Mouse (Mus musculus) stomach, postnatal 0 days (tissue): ENCODE results near the gene Zfp653. TPM values are rescaled to one million over a fixed set of nuclear protein-coding genes. Genes with fewer than 3 reads are reported as not detected.

ENCODE experiments used
- ATAC-seq: fragments of 200-750 bp; cut with Nextera tagmentation; 2 replicates; pipeline ENCODE4 v1.8.0; 2017; ENCODE audit not compliant: low FRiP score, low TSS enrichment
- DNase-seq: peaks from one replicate; pipeline ENCODE4 v3.0.0-alpha.2; 2016; ENCODE audit warnings: low spot score
- H3K27ac ChIP-seq: fragments of 300-500 bp; sonication (generic); replicated peaks from 2 replicates; pipeline ENCODE4 v1.5.1; 2014; ENCODE audit warnings: mild to moderate bottlenecking, control low read depth
- H3K27me3 ChIP-seq: fragments of 300-500 bp; sonication (generic); 2 replicates; pipeline ENCODE4 v1.6.1; 2014; ENCODE audit warnings: low read length; ENCODE audit not compliant: control insufficient read depth, insufficient read depth
- H3K36me3 ChIP-seq: fragments of 300-500 bp; sonication (generic); 2 replicates; pipeline ENCODE4 v1.6.1; 2014; ENCODE audit warnings: low read length, mixed read lengths; ENCODE audit not compliant: control insufficient read depth, insufficient read depth
- H3K4me1 ChIP-seq: fragments of 300-500 bp; sonication (generic); replicated peaks from 2 replicates; pipeline ENCODE4 v1.6.1; 2014; ENCODE audit warnings: antibody characterized with exemption; ENCODE audit not compliant: control insufficient read depth, insufficient read depth
- H3K4me2 ChIP-seq: fragments of 300-500 bp; sonication (generic); replicated peaks from 2 replicates; pipeline ENCODE4 v1.6.1; 2014; ENCODE audit warnings: low read depth, mild to moderate bottlenecking, control low read depth, moderate library complexity
- H3K4me3 ChIP-seq: fragments of 300-500 bp; sonication (generic); 2 replicates; pipeline ENCODE4 v1.5.1; 2014; ENCODE audit warnings: low read depth, low read length, control low read depth
- H3K9ac ChIP-seq: fragments of 300-500 bp; sonication (generic); 2 replicates; pipeline ENCODE4 v1.6.1; 2014; ENCODE audit warnings: mild to moderate bottlenecking, low read length, control low read depth, mixed read lengths
- H3K9me3 ChIP-seq: fragments of 300-500 bp; sonication (generic); 2 replicates; pipeline ENCODE4 v1.6.1; 2016; ENCODE audit warnings: low read length; ENCODE audit not compliant: control insufficient read depth
- CTCF ChIP-seq: IDR thresholded peaks from 2 replicates; pipeline ENCODE4 v1.5.1; 2016; ENCODE audit warnings: antibody characterized with exemption, low read depth, mild to moderate bottlenecking, moderate library complexity
- EP300 ChIP-seq: optimal IDR thresholded peaks from 2 replicates; pipeline ENCODE3; 2016; ENCODE audit warnings: antibody characterized with exemption
- WGBS: fragments of 180-500 bp; shearing (Covaris S2); extraction: QIAGEN DNeasy Blood & Tissue Kit; methylation state at CpG from one replicate; pipeline ENCODE4 v1.1.7; 2014; 5-methylcytosine and 5-hydroxymethylcytosine counted together
- polyA plus RNA-seq: library from polyadenylated mRNA; unstranded; fragments of >200 nt; fragmentation: Nextera tagmentation; extraction: Ambion mirVana; gene quantifications from 2 replicates; pipeline ENCODE4 v1.2.1, GENCODE M21; 2015

Gene Zfp653
- polyA plus RNA-seq, 1 experiment from 2014 or later: 4.4 TPM

- H3K9ac ChIP-seq: no peak overlapping the region
- TF ChIP-seq EP300 (no peak), CTCF (no peak)
Observed at GRCm38 (mm10) chr9:22089986-22090385, 18.8 kb upstream of the Zfp653 start.

GRCm38 (mm10) chr9:22089281-22089680 lies 18.1 kb upstream of the Zfp653 start:
- Histone ChIP-seq H3K9me3 (no peaks in the 10 kb centered on the region), H3K36me3 (no peaks in the 10 kb centered on the region), H3K27me3 (no peaks in the 10 kb centered on the region), H3K4me1 (no peaks in the 10 kb centered on the region), H3K4me2 (no peak overlapping the region), H3K27ac (no peak overlapping the region), H3K9ac (no peak overlapping the region), H3K4me3 (no peak overlapping the region)
- DNase-seq (no peak), ATAC-seq (no peak)
- WGBS: 97% methylated on average over 7 of the region's 7 CpGs
- TF ChIP-seq CTCF: no peak
- no peak for TF ChIP-seq EP300

More at GRCm38 (mm10) chr9:22089986-22090385, 18.8 kb upstream of the Zfp653 start:
- Histone ChIP-seq H3K4me3 (no peak overlapping the region), H3K9me3 (no peaks in the 10 kb centered on the region), H3K4me2 (no peak overlapping the region), H3K4me1 (no peaks in the 10 kb centered on the region), H3K36me3 (no peaks in the 10 kb centered on the region), H3K27me3 (no peaks in the 10 kb centered on the region), H3K27ac (no peak overlapping the region)
- no peak for DNase-seq
- 70% methylated on average over 7 of the region's 7 CpGs for WGBS
- ATAC-seq: no peak

GRCm38 (mm10) chr9:22087034-22087618 lies 15.9 kb upstream of the Zfp653 start:
- Histone ChIP-seq H3K27ac (no peak overlapping the region), H3K27me3 (no peaks in the 10 kb centered on the region), H3K9ac (no peak overlapping the region), H3K4me1 (no peaks in the 10 kb centered on the region), H3K4me3 (no peak overlapping the region), H3K4me2 (no peak overlapping the region), H3K9me3 (no peaks in the 10 kb centered on the region), H3K36me3 (no peaks in the 10 kb centered on the region)
- no peak for TF ChIP-seq CTCF
- no peak for TF ChIP-seq EP300
- no peak for DNase-seq
- ATAC-seq: no peak
- WGBS: 88% methylated on average over 2 of the region's 2 CpGs

DNA sequence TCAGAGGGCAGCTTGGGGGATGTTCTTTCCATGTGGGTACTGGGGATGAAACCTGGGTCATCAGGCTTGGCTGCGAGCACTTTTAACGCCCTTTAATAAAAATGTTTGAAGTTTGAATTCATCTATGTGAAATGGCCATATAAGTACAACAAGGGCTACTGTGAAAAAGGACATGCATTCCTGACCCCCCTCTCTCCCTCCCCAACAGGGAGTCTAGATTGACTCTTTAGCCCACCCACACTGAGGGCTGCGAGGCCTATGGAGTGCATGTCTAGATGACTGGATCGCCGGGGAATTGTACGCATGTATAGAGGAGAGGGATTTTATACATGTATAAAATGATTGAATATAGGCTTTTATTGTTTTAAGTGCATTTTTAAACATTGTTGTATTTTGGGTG lies 14.8 kb upstream of the Zfp653 start:
- DNase-seq (no peak), ATAC-seq (peak; percentile 25; the same call in 1 of the 2 replicates)
- no peaks in the 10 kb centered on the region for H3K36me3 ChIP-seq
- H3K4me2 ChIP-seq: peak overlapping the region; percentile 74
- no peaks in the 10 kb centered on the region for H3K9me3 ChIP-seq
- peak overlapping the region; percentile 69 for H3K4me3 ChIP-seq
- TF ChIP-seq EP300: peak; percentile 35
- no peak for TF ChIP-seq CTCF
- H3K4me1 ChIP-seq: no peaks in the 10 kb centered on the region
- 43% methylated on average over 6 of the region's 6 CpGs for WGBS
- H3K27me3 ChIP-seq: no peaks in the 10 kb centered on the region
- peak overlapping the region; percentile 70 for H3K9ac ChIP-seq
- H3K27ac ChIP-seq: peak overlapping the region; percentile 93

GRCm38 (mm10) chr9:22085022-22085834 lies 14.1 kb upstream of the Zfp653 start, which contains the start of gene Ecsit:
Gene Ecsit, minus strand, starts transcription at chr9:22085438.
- H3K4me3 ChIP-seq: peak within 1 kb of the TSS; percentile 69
- peak within 1 kb of the TSS; percentile 74 for H3K4me2 ChIP-seq
- WGBS: under 1% methylated on average over 48 of the region's 48 CpGs
- peak within 1 kb of the TSS; percentile 93 for H3K27ac ChIP-seq
- DNase-seq (peak; percentile 93), ATAC-seq (peak; percentile 99)
- no peaks in the 10 kb centered on the region for H3K27me3 ChIP-seq
- TF ChIP-seq CTCF: 0 out of 2 replicates have a peak, but pooled peaks have one; percentile 1
- no peak for TF ChIP-seq EP300
- H3K4me1 ChIP-seq: no peaks in the 10 kb centered on the region
- no peaks in the 10 kb centered on the region for H3K36me3 ChIP-seq
- no peaks in the 10 kb centered on the region for H3K9me3 ChIP-seq
- H3K9ac ChIP-seq: peak within 1 kb of the TSS; percentile 77

- no peaks in the 10 kb centered on the region for H3K9me3 ChIP-seq
- no peaks in the 10 kb centered on the region for H3K27me3 ChIP-seq
- H3K9ac ChIP-seq: peak overlapping the region; percentile 77
- 26% methylated on average over 4 of the region's 4 CpGs for WGBS
- peak overlapping the region; percentile 74 for H3K4me2 ChIP-seq
- DNase-seq (no peak), ATAC-seq (no peak)
- no peak for TF ChIP-seq CTCF
- TF ChIP-seq EP300: no peak
- peak overlapping the region; percentile 69 for H3K4me3 ChIP-seq
- no peaks in the 10 kb centered on the region for H3K36me3 ChIP-seq
- peak overlapping the region; percentile 93; the same call in 1 of the 2 replicates for H3K27ac ChIP-seq
- H3K4me1 ChIP-seq: no peaks in the 10 kb centered on the region
Observed at GRCm38 (mm10) chr9:22084667-22085021, 13.5 kb upstream of the Zfp653 start.
